Mouse (Mus musculus) adrenal gland, postnatal 14 days (tissue): ENCODE data around the gene Nsl1. TPM values are rescaled to one million over a fixed set of nuclear protein-coding genes. Genes with fewer than 3 reads are reported as not detected.

Source experiments
- DNase-seq: peaks from one replicate; pipeline ENCODE4 v3.0.0; 2021; ENCODE audit warnings: mixed read lengths
- total RNA-seq: library from RNA; stranded (reverse); gene quantifications from 2 replicates; pipeline ENCODE4 v1.2.3, GENCODE M21; 2021

Gene Nsl1
- total RNA-seq, 1 experiment from 2014 or later: 2.2 TPM

DNA sequence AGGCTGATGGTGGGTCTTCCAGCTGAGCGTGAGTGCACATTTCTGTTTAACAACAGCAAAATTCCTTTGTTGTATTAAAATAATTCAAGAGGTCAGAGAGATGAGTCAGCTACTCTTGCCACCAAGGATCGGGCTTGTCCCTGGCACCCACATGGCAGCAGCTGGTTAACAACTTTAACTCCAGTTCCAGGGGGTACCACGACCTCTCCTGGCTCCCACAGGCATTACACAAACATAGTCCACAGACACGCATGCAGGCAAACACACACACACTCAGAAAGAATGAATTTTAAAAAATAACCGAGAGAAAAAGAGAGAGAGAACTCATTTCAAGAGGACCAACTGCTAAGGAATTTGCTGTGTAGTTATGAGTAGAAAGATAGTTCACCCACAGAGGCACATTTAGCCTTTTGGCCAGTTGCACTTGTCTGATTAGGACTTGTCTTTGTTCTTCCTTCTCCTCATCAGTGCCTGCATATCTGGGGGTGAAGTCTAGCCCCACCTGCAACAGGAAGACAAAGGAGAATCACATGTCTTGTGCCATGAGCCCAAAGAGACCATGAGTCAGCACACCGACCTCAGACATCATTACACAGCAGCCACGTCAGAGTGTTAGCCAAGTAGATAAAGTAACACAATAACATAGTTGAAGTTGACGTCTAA is 7.8 kb upstream of the Nsl1 start:
- peak; percentile 70 for DNase-seq

DNA sequence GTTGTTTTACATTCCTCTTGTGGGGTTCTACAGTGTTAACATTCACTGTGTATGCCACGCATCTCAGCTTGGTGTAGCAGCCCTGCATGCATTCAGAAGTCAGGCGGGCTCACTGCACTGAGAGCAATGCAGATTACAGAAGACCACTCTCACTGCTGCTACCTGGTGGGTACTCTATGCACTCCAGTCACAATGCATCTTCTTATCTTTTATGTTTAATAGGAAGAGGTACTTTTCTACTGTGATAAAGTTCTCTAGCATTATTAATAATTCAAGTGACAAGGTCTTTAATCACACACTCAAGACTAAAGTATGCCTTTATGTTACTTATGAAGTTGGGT is 7.3 kb upstream of the Nsl1 start:
- DNase-seq: no peak

DNA sequence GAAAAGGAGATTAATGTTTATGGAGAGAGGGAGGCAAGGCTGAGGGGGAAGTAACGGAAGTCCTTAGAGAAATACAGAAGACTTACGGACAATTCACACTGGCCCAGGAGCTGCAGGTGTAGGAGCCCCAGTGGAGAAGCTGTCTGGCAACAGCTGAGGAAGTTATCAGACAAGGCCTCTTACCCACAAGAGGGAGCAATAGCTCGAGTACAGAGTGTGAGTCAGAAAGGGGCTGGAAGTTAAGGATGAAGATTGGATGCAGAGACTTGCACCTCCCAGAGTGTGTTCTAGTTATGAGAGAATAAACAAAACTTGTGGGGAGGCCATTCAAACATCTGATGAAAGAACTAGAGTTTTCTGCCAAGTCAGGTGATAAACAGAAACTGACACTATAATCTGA is 5.4 kb upstream of the Nsl1 start:
- no peak for DNase-seq

DNA sequence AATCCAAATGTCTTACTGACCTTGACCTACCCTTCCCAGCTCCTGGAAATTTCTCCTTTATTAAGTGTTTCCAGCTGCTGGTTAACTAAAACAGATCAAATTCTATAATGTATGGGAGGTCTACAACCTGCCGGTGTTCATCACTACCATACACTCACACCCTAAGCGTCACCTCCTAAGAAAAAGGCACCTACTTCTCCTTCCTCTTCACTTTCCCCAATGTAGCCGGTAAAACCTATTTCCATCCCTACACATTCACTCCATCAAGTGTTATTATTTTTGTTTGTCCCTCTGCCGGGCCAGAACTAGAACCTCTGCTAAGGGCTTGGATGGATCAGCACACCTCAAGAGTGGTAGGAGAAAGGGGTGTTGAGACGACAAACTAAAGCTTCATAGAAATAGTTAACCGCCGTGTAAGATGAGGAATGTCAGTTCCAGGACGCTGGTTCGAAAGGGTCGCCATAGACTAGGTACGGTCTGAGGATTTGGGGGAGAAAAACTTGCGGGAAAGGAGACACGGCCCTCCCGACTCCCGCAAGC is 501 bp upstream of the Nsl1 start:
- DNase-seq: no peak

DNA sequence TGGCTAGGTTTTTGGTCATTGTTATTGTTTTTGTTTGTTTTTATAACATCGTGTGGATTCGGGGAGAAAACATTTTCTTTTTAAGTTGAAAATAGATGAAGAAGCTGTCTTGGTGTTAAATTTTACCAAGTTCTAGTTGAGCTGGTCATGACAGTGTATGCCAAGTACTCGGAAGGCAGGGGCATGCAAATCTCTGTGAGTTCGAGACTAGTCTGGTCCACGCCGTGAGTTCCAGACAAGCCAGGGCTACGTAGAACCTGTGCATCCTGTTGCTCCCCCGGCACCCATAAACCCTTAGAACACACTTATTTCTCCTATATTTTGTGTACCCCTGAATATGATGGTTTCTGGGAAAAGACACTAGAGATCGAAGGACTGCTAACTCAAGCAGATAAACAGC is 888 bp downstream of the Nsl1 start:
- no peak for DNase-seq

DNA sequence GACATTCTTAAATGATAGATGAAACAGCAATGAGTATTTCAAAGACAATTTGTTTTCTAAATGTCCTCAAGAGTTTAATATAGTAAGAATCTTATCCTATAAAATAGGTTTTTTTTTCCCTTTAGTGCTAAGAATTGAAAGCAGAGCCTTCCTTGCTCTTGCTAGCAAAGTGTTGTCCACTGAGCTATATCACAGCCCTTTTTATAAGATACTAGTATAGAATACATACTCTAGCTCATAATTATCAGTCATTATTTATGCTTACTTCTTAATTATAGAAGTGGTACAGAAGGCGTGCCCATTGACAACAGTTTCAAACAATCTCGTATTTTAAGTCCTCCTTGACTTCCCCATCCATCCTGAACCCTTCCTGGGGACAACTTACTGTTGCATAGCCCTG is 1.7 kb downstream of the Nsl1 start:
- DNase-seq: no peak

DNA sequence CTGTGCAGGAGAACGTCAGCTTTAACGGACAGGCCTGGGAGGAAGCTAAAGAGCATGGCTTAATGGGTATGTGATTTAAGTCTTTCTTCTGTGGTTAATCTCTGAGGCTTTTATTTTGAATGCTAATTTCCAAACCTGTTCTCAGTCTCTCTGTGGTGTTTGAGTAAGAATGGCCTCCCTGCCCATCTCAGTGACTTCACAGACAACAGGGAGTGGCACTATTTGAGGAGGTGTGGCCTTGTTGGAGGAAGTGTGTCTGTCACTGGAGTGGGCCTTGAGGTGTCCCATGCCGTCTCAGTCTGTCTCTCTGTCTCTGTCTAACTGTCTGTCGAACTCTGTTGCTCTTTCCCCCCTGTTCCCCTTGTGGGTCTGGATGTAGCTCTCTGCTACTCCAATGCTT is 2.4 kb downstream of the Nsl1 start:
- DNase-seq: no peak

DNA sequence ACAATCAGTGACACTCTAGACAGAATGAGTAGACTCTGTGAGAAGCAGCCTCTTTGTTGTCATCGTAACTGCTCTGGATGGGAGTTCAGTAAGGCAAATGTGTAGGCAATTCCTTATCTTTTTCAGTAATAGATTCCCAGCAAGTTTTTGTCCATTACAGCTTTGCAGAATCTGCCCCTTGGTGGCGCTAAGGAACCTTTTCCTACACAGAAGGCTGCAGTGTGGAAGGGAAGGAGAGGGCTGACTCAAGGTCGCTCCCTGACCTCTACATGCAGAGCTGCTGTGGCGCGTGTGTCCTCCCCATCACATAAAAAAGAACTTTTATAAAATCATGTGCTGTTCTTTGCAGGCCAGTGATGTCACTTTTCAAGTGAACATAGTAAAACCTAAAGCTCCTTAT is 5.6 kb downstream of the Nsl1 start:
- DNase-seq: peak; percentile 77

DNA sequence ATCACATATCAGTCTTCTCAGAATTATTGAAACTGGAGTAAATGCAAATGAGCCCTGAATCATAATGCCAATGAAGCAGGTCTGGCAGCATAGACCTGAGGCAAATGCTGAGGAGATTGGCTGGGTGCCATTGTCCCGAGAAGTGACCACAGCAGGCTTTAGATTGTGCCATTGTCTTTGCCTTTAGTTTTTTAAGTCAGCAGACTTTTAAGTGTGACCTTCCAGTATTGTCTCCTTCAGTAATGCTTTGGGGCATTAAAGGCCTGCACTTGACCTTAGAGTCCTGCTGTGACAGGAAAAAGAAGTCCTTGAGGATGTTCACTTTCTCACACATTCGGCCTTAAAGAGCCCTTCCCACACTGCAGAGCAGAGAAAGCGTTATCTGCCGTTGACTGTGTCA is 7.4 kb downstream of the Nsl1 start:
- no peak for DNase-seq

DNA sequence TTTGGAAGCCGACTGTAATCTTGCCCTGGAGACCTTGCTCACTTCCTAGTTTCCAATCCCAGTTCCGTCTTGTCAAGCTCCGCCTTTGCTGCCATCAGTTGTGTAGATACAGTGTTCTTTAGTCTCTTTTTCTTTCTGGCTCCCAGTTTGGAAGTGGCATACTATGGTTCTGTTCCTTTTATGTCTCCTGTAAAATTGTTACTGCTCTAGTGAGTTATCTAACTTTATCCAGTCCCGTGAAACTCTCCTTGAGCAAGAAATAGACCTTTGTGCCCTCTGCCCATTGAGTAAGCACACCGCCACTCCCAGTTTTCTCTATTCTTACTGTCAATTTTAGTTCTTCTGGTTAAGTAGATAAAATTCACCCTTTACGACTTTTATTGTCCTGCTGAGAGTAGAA is 8.8 kb downstream of the Nsl1 start:
- no peak for DNase-seq

DNA sequence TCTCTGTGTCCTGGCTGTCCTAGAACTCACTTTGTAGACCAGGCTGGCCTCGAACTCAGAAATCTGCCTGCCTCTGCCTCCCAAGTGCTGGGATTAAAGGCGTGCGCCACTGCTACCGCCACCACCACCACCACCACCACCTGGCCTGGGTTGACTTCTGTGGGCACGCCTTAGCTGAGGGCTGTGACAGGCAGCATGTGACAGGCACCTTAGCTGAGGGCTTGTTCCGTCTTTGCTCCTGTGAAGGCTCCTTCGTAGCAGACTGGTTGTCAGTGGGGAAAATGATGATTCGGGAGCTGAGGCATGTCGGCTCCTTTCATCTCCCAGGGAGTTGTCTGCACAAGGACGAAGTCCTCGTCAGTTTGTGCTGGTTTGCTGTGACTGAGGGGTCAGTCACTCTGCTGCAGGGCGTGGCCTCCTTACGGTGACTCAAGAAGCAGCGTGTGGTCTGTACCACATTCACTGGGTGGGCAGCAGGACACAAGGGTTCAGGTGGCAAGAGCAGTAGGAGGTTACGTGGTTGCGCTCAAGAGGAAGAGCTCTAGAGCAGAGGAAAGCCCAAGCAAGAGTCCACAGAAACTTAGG is 9.6 kb downstream of the Nsl1 start:
- peak; percentile 68 for DNase-seq

DNA sequence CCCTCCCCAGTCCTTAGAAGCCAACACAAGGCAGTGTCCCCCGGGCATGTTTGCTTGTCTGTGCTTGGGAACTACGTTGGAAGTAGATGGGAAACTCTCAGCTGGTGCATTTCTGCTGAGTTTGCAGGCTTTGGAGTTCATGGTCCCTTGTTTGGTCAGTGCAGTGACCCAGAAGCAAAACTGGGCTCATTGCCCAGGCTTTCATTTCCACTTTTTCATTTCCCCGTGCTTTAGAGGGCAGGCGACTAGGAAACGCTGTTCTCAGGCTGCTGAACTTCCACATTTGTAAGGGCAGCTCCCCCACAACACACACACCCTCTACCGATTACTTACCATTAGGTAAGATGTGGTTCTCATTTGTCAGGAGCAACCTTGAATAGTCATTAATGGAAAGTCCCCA is 10.2 kb downstream of the Nsl1 start:
- DNase-seq: peak; percentile 81

DNA sequence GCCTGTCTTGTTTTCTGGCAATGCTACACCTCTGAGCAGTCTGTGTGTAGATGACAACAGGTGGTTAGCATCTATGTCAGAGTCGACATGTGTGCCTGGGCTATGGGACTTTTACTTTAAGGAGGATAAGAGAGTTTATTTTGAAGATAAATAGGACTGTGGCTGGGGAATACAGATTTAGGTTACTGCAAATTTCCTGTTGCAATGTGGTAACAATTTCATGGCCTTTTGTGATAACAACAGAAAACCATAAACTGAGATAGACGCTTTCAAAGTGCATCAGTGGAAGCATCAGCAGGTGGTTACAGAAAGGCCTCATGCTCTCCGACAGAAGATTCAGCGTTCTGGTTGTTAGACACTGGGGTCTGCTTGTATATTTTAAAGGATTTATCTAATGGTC is 10.7 kb downstream of the Nsl1 start:
- no peak for DNase-seq

DNA sequence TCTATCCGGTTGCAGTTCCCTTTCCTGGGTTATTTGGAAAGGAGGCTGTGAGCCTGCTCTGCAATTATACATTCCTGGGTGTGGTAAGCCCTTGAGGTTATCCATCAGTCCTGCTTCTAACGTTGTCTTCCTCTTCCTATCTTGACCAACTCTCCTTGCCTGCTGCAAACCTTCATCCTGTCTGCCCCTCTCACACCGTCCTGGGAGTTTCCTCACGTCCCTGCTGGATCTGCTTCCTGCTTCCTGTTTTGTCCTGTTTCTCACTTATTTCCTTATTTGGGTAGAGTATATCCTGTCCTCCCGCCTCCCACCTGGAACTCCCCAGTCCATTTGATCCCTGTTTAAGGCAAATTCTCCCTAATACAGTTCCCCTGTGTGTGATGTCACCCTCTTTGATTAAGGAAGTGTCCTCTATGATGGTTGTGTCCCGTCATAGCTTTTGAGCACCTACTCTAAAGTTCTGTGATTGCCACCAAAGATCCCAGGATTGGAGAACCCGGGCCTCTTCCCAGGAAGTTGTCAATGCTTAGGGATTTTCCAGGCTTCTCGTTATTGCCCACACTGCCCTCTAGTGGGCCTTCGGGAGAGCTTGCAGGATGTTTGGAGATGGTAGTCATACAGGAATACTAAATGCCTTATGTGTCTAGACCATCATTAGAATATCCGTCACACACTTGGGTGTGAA is 12.5 kb downstream of the Nsl1 start:
- peak; percentile 75 for DNase-seq

DNA sequence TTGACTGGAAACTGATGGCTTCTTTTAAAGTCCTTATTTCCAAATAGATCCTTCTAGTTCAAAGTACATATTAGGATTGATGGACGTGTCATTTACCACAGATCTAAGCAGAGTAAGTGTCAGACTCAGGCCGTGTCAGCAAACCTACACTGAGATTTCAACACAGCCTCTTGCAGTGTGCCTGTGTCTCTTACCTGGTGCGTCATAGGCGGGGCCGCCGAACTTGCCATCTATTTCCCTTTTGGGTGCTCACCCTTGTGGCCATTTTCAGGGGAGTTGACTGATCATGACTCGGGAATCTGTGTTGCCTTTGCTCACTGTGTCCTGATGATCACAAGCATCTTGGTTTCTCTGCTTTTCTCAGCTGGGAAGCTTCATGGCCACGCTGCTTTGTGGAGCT is 20.4 kb downstream of the Nsl1 start:
- DNase-seq: no peak

DNA sequence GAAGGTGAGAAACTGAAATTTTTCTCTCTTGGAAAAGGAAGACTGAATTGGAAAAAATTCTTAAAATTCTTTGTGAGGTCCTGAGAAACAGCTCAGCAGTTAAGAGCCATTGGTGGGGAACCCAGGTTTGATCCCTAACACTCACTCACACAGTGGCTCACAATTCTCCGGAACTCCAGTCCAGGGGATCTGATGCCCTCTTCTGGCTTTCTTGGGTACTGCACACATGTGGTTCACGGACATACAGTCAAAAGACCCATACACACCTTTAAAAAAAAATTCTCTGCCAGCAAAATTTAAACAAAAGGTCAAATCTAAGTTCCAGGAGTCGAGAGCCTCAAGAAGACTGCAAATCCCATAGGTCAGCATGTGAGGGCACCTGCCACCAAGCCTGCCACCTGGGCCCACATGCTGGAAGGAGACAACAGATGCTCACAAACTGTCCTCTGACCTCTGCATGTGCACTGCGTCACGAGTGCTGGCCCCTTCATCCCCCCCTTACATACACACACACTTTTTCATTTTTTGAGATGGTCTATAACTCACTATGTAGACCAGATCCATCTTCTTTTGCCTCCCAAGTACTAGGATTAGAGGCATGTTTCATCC is 22.2 kb downstream of the Nsl1 start:
- peak; percentile 66 for DNase-seq

DNA sequence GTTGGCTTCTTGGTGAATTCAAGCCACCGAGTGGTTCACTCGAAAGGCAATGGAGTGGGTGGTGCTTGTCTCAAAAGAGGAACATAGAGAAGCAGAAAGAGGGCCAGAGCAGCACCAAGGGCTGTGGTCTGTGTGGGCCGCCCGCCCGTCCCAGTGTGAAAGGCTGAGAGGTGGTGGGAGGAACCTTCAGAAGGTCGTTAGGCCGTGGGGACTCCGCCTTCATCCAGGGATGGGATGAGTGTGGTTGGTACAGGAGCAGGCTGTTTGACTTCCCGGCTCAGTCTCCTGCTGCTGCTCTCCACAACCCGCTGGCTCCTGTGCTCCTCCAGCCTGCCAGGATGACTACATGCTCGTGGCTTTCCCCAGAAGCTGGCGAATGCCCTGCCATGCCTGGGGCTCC is 22.8 kb downstream of the Nsl1 start:
- no peak for DNase-seq

DNA sequence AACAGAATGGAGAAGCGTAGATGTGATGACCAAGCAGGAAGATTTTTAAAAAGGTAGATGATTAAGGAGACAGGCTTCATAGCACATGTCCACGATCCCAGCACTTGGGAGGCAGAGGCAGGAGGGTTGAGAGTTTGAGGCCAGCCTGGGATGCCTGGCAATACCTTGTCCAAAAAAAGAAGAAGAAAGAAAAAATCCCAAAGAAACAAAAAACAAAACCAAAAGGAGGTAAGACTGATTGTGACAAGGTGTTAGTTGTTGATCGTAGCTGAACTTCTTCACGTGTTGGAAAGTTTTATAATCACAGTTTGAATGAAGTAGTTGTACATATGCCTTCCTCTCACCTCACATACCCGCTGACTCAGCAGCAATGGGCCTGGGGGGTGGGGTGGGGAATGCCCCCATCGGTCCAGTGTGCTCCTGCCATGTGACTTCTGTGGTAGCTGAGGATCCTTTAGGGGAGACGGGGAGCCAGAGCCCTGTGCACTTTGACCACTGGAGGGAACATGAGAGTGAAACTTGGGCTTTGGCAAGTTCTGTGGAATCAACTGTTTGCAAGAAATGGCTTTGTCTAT is 23.6 kb downstream of the Nsl1 start:
- DNase-seq: no peak

DNA sequence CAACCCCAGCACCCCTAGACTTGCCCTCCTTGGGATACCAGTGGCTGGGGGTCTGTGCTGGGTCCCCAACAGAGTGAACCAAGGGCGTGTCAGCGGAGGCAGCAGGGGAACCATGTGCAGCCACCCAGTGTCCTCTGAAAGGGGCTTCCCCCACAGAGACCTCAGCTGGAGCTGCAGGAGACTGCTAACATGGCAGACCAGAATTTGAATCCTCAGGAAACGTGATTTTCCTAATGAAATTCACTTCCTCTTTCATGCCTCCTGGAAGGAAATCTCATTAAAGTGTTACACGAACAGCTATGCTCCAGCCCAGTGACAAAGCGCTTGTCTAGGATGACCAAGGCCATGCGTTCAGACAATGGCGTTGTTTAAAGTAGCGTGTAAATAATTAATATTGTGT is 24.1 kb downstream of the Nsl1 start:
- no peak for DNase-seq

DNA sequence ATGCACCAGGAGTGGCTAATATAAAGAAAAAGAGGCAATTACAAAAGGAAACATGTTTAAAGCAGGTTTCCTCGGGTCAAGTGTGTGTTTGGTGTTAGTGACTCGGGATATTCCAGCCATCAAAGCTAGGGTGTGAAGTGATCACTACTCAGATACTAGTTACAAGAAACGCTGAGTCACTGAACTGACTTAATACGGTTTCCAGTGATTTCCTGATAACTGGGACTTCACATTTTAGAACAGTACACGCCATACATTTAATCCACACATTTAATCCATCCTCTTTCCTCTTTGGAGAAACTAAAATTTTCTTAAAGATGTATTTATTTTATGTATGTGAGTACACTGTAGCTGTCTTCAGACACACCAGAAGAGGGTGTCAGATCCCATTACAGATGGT is 25.1 kb downstream of the Nsl1 start:
- DNase-seq: no peak

DNA sequence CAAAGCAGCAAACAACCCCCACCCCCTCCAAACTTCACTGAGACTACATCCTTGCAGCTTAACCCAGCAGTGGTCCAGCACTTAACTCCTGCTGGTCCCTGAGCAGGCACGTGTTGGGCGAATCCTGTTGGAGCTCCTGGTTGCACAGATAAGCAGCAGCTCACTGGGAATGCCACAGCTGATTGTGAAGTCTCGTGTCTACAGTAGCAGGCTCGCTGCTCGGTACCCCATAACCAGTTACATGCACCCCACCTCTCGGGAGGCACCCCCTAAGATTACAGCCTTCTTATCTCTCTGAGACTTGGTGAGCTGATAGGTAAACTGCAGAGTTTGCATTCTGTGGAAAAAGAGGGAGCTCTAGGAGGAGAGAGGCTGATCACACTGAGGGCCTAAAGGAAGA is 26.5 kb downstream of the Nsl1 start:
- DNase-seq: no peak

DNA sequence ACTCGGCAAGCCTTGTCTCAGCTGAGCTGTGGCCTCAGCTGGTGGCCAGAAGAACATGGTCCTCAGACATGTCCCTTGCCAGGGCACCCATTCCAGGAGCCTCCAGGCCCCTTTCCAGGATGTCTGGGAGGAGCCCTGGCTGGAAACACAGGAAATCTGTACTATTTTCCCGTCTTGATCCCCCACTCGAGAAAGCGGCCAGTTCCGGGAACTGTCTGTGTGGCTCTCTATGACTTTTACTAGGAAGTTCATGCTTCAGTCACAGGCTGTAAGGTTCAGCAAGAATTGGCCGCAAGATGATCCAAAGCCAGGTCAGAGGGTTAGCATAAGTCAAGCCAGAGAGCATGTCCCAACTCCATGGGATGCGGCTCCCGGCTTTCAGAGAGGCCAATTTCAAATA is 29.2 kb downstream of the Nsl1 start:
- no peak for DNase-seq

DNA sequence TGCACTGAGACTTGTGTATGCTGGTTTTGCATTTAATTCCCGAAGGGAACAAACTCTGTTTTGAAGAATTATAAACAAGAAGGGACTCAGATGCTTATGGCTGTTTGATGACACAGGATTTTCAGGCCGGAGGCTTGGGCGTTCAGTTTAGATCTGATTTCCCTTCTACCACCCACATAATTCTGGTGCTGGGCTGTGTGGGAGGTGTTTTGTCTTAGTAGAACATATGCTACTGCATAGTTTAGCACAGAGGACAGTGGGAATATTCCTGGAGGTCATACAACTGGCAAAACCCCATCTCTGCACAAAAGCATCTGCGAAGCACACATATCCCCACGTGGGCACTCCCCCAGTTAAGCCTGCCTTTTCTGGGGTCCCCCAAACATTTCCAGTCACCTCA is 30.8 kb downstream of the Nsl1 start:
- no peak for DNase-seq
